ENCODE assay signal across 25 mouse cellular contexts in the genomic region with DNA sequence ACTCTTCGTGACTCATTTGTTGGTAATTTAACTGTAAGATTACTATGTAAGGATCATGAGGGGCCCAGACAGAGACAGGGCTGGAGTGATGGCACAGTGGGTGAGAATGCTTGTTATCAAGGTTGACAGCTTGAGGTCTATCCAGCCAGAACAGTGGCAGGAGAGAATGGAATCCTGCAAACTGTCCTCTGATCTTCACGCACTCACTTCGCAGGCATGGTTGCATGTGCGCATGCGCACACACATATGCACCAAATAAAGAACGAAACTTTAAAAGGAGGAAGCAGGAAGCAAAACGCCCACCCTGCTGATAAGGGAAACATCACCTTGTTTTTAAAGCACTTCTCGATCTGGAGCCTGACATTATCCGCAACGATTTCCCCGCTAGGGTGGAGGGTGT. TPM values are rescaled to one million over a fixed set of nuclear protein-coding genes. Genes with fewer than 3 reads are reported as not detected.
"Had no signal": no experiment of that assay in that cellular context is flagged by ENCODE, and none has a peak within 500 bp of the region (broad histone marks: within the 10 kb centered on the region; RNA-seq: fewer than 3 reads in every experiment).

No protein-coding gene starts in this region.

- H3K9ac ChIP-seq: liver, postnatal 0 days; lung, embryonic 15.5 days; midbrain, embryonic 13.5 days; midbrain, embryonic 15.5 days; neural tube, embryonic 12.5 days; stomach, embryonic 15.5 days had no signal

- H3K4me3 ChIP-seq: lung, embryonic 15.5 days; megakaryocyte, embryonic 14.5 days; midbrain, embryonic 13.5 days; midbrain, embryonic 15.5 days; neural tube, embryonic 12.5 days; stomach, embryonic 15.5 days had no signal

- H3K27me3 ChIP-seq: lung, embryonic 15.5 days; megakaryocyte, embryonic 14.5 days; midbrain, embryonic 13.5 days; midbrain, embryonic 15.5 days; neural tube, embryonic 12.5 days; stomach, embryonic 15.5 days had no signal

- DNase-seq: liver, postnatal 0 days; lung, adult 2 months; lung, postnatal 14 days; lung, postnatal 36 days; right cerebral cortex, postnatal 14 days; thymus, adult 2 months; thymus, postnatal 25 days; thymus, postnatal 4 days had no signal

- H3K9me3 ChIP-seq: lung, embryonic 15.5 days; midbrain, embryonic 13.5 days; midbrain, embryonic 15.5 days; neural tube, embryonic 12.5 days; stomach, embryonic 15.5 days had no signal

- H3K4me1 ChIP-seq: lung, embryonic 15.5 days; megakaryocyte, embryonic 14.5 days; midbrain, embryonic 13.5 days; midbrain, embryonic 15.5 days; neural tube, embryonic 12.5 days; stomach, embryonic 15.5 days had no signal

- H3K36me3 ChIP-seq: lung, embryonic 15.5 days; midbrain, embryonic 13.5 days; midbrain, embryonic 15.5 days; neural tube, embryonic 12.5 days; stomach, embryonic 15.5 days had no signal

- H3K27ac ChIP-seq: lung, embryonic 15.5 days; macrophage; midbrain, embryonic 13.5 days; midbrain, embryonic 15.5 days; neural tube, embryonic 12.5 days; stomach, embryonic 15.5 days; stomach, postnatal 0 days had no signal

RNA-seq across cellular contexts. Expression of gene A2ml1, which starts 14.8 kb away (rescaled TPM):
- total RNA-seq: megakaryocyte progenitor cell, adult 5-6 weeks; monocyte, adult 5-6 weeks; neutrophil, adult 5-6 weeks had no signal
- polyA plus RNA-seq: macrophage; midbrain, embryonic 11.5 days; neural tube, embryonic 12.5 days; spleen, adult 2 months; urinary bladder, adult 2 months had no signal

RNA-seq across cellular contexts. Expression of gene Pzp, which starts 40.1 kb away (rescaled TPM):
- total RNA-seq: megakaryocyte progenitor cell, adult 5-6 weeks; midbrain, postnatal 0 days; monocyte, adult 5-6 weeks had no signal
- polyA plus RNA-seq: macrophage; midbrain, embryonic 11.5 days; midbrain, embryonic 13.5 days; midbrain, embryonic 15.5 days; midbrain, postnatal 0 days; neural tube, embryonic 12.5 days; urinary bladder, adult 2 months had no signal

RNA-seq across cellular contexts. Expression of gene Klrb1a, which starts 56.7 kb away (rescaled TPM):
- total RNA-seq: midbrain, postnatal 0 days; neutrophil, adult 5-6 weeks had no signal
- polyA plus RNA-seq: lung, embryonic 15.5 days; lung, postnatal 0 days; macrophage; midbrain, embryonic 11.5 days; midbrain, embryonic 13.5 days; midbrain, embryonic 15.5 days; midbrain, postnatal 0 days; neural tube, embryonic 12.5 days; neural tube, embryonic 14.5 days; stomach, embryonic 15.5 days; stomach, postnatal 0 days had no signal
